Mouse (Mus musculus): ENCODE results near the gene Med27. TPM values are rescaled to one million over a fixed set of nuclear protein-coding genes. Genes with fewer than 3 reads are reported as not detected.

The Med27 gene
- polyA plus RNA-seq, 1 experiment from 2014 or later = 10.1 TPM

Other genes with a start within 250 kb of the Med27 start
- 13.1 to 14.8 TPM (median 13.7 TPM) in 3 replicates for gene Setx, start 222.6 kb upstream of the Med27 start, polyA plus RNA-seq (2018)
- 1.3 to 5.1 TPM (median 2.7 TPM) in 3 replicates for gene Ntng2, start 93.8 kb upstream of the Med27 start, polyA plus RNA-seq (2018)